Mouse (Mus musculus): Measurements from ENCODE around the gene Ccdc191. TPM values are rescaled to one million over a fixed set of nuclear protein-coding genes. Genes with fewer than 3 reads are reported as not detected.

The Ccdc191 gene
- 0.11 and 0.12 TPM in 2 replicates for polyA plus RNA-seq (2012)

DNA sequence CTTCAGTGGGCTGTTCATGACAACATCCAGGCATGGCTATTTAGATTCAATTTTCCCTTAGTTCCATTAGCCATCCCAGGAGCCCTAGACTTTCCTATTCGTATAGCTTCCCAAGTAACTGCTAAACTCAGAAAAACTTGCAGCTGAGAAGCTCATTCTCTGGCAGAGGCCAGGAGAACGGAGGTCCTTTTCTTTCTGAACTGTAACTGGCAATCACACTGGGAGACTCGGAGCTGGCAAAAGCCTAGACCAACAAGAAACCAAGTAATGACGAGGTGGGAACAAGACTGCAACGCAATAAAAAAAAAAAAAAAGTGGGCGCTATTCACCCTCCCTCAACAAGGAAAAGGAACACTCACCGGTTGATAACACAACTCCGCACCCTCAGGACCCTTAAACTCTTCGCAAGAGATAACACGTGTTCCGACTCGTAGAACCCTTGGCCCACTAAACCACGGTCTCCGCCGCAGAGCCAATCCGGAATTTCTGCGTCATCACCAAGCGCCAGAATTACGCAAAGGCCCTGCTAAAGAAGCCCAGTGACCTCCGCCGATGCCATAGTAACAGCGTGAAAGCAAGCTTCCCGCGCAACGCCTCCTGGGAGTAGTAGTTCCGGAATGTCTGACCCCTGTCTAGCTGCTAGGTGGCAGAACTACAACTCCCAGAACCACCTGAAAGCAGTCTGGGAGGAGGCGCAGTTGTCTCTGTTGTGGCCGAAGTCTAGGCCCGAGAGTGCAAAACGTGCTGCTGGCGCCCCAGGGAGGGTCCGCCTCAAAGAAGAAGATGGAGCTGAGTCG lies at the start of gene Ccdc191:
Gene Ccdc191, plus strand, starts transcription at position 593 of the 797 bp plus-strand sequence.
- Histone ChIP-seq H3K9me3 (ENCODE audit: control insufficient read depth, low read length) (no peaks in the 10 kb centered on the region), H3K4me1 (ENCODE audit: control insufficient read depth) (peaks cover 25% of the 10 kb centered on the region), H3K27me3 (ENCODE audit: control insufficient read depth) (no peaks in the 10 kb centered on the region), H3K4me3 (replicated peaks) (peak within 1 kb of the TSS; percentile 87), H3K36me3 (ENCODE audit: control insufficient read depth) (no peaks in the 10 kb centered on the region)
- TF ChIP-seq TAL1 (IDR thresholded peaks at IDR 0.05; ENCODE audit: low read length) (no peak), GATA1 (IDR thresholded peaks at IDR 0.05; ENCODE audit: low read length) (no peak)

DNA sequence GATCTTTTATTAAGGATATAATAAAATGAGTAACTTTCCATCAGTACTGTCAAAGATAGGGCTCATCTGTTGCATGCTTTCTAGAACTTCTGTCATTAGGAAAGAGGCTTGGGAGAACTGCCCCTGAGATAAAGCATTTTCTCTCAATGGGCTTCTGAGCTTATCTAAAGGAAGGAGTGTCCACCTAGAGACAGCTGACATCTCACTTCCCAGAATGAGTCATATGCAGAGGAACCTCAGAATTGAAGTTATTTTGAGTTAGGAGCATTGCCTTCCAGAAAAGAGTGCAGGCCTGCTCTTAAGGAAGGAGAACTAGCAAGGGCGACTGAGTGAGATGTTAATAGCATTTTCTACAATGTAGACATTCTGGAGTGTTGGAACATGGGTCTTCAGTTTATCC lies 48.4 kb upstream of the Ccdc191 start:
- H3K9me3 ChIP-seq (ENCODE audit: control insufficient read depth, low read length): no peaks in the 10 kb centered on the region
- no peaks in the 10 kb centered on the region for H3K36me3 ChIP-seq (ENCODE audit: control insufficient read depth)
- no peaks in the 10 kb centered on the region for H3K4me1 ChIP-seq (ENCODE audit: control insufficient read depth)
- TF ChIP-seq GATA1 (IDR thresholded peaks at IDR 0.05; ENCODE audit: low read length) (no peak), TAL1 (IDR thresholded peaks at IDR 0.05; ENCODE audit: low read length) (no peak)
- H3K27me3 ChIP-seq (ENCODE audit: control insufficient read depth): no peaks in the 10 kb centered on the region
- H3K4me3 ChIP-seq (replicated peaks): no peak overlapping the region

DNA sequence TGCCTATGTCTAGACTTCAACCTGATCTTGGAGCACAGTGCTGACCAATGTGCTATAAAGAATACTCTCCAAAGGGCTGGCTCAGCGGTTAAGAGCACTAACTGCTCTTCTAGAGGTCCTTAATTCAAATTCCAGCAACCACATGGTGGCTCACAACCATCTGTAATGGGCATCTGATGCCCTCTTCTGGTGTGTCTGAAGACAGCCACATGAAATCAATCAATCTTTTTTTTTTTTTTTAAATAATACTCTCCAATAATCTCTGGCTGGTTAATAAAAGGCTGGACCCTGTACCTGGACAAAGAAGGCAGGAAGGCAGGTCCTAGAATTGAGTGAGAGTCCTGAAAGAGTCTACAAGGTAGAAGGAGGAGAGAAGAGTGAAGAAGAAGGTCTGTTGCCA lies 39.8 kb upstream of the Ccdc191 start:
- H3K9me3 ChIP-seq (ENCODE audit: control insufficient read depth, low read length): no peaks in the 10 kb centered on the region
- no peaks in the 10 kb centered on the region for H3K27me3 ChIP-seq (ENCODE audit: control insufficient read depth)
- H3K4me1 ChIP-seq (ENCODE audit: control insufficient read depth): no peaks in the 10 kb centered on the region
- no peaks in the 10 kb centered on the region for H3K36me3 ChIP-seq (ENCODE audit: control insufficient read depth)
- no peak overlapping the region for H3K4me3 ChIP-seq (replicated peaks)
- TF ChIP-seq TAL1 (IDR thresholded peaks at IDR 0.05; ENCODE audit: low read length) (no peak), GATA1 (IDR thresholded peaks at IDR 0.05; ENCODE audit: low read length) (no peak)

DNA sequence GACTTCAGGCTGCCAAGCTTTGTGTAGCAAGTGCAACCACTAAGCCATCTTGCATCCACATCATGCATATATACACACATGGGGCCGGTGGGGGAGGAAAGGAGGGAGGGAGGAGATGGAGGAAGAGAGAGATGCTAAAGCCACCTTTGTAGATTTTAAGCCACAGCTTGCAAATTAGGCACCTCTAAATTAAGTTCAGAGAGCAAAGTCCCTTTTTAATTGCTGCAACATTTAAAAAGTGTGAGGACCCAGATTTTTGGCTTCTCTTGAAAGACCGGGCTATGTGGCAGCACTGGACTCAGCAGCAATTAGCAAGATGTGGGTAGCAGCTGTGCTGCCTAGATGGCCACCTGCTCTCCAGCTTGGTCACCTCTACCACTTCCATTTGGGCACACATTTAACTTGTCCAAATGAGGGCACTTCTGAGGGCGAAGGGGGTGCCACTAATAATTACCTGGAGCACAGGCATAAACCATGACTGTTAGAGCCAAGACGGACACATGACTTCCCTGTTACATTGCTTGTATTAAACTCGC lies 30.6 kb upstream of the Ccdc191 start:
- Histone ChIP-seq H3K9me3 (ENCODE audit: control insufficient read depth, low read length) (no peaks in the 10 kb centered on the region), H3K4me1 (ENCODE audit: control insufficient read depth) (no peaks in the 10 kb centered on the region), H3K4me3 (replicated peaks) (no peak overlapping the region), H3K36me3 (ENCODE audit: control insufficient read depth) (peaks cover 19% of the 10 kb centered on the region), H3K27me3 (ENCODE audit: control insufficient read depth) (no peaks in the 10 kb centered on the region)
- TF ChIP-seq TAL1 (IDR thresholded peaks at IDR 0.05; ENCODE audit: low read length): no peak
- TF ChIP-seq GATA1 (IDR thresholded peaks at IDR 0.05; ENCODE audit: low read length): no peak

DNA sequence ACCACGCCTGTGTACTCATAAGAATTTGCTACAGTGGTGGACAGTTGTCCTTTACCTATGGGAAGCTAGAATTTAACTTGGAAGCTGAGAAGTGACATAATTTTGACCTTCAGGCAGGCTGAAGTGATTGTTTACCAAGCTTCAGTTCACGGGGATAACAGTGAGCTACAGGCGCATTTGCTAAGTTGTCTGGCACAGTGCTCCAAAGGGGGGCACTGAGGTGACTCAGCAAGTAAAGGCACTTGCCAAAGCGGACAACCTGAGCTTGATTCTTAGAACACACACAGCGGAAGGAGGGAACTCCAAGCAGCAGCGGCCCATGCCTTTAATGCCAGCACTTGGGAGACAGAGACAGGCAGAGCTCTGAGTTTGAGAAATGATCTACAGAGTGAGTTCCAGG lies 29.0 kb upstream of the Ccdc191 start:
- Histone ChIP-seq H3K4me3 (replicated peaks) (no peak overlapping the region), H3K27me3 (ENCODE audit: control insufficient read depth) (no peaks in the 10 kb centered on the region), H3K36me3 (ENCODE audit: control insufficient read depth) (peaks cover 21% of the 10 kb centered on the region), H3K4me1 (ENCODE audit: control insufficient read depth) (no peaks in the 10 kb centered on the region), H3K9me3 (ENCODE audit: control insufficient read depth, low read length) (no peaks in the 10 kb centered on the region)
- TF ChIP-seq GATA1 (IDR thresholded peaks at IDR 0.05; ENCODE audit: low read length) (no peak), TAL1 (IDR thresholded peaks at IDR 0.05; ENCODE audit: low read length) (no peak)

DNA sequence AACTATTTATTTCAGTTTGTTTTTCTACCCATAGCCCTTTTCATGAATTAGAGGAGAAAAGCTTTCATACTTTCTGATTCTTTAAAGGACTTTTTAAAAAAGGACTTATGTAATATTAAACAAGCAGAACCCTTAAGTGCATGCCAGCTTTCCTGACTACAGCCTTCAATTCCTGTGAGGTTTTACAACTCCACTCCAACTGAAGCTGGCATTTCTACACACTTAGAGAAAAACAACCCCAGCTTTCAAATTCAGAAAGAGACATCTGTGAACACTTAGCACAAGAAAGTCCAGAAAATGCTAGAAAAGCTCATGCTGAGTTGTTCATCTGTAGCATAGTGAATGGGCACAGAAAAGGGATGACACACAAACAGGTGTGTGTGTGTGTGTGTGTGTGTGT lies 19.8 kb upstream of the Ccdc191 start:
- H3K36me3 ChIP-seq (ENCODE audit: control insufficient read depth): peaks cover 39% of the 10 kb centered on the region
- no peaks in the 10 kb centered on the region for H3K9me3 ChIP-seq (ENCODE audit: control insufficient read depth, low read length)
- no peak for TF ChIP-seq TAL1 (IDR thresholded peaks at IDR 0.05; ENCODE audit: low read length)
- TF ChIP-seq GATA1 (IDR thresholded peaks at IDR 0.05; ENCODE audit: low read length): no peak
- H3K4me3 ChIP-seq (replicated peaks): no peak overlapping the region
- H3K4me1 ChIP-seq (ENCODE audit: control insufficient read depth): no peaks in the 10 kb centered on the region
- H3K27me3 ChIP-seq (ENCODE audit: control insufficient read depth): no peaks in the 10 kb centered on the region

DNA sequence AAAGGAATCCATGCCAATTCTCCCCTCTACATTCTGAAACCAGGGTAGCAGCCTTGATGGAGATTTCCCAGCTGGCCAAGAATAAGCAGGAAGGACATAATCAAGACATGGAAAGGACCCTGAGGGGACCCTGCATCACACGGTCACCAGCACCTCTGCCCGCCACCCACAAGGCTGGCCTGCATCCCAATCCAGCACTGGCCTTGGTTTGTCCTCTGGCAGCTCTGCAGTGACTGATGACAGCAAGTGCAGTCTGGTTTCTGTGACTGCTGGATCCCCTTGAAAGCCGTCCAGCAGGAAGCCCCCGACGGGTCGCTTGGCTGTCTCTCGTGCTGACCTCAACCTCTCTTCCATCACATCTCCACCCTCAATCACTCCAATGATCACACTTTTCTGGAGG lies 18.2 kb upstream of the Ccdc191 start:
- H3K36me3 ChIP-seq (ENCODE audit: control insufficient read depth): peaks cover 49% of the 10 kb centered on the region
- no peaks in the 10 kb centered on the region for H3K4me1 ChIP-seq (ENCODE audit: control insufficient read depth)
- no peaks in the 10 kb centered on the region for H3K9me3 ChIP-seq (ENCODE audit: control insufficient read depth, low read length)
- no peak overlapping the region for H3K4me3 ChIP-seq (replicated peaks)
- TF ChIP-seq TAL1 (IDR thresholded peaks at IDR 0.05; ENCODE audit: low read length) (no peak), GATA1 (IDR thresholded peaks at IDR 0.05; ENCODE audit: low read length) (no peak)
- H3K27me3 ChIP-seq (ENCODE audit: control insufficient read depth): no peaks in the 10 kb centered on the region

DNA sequence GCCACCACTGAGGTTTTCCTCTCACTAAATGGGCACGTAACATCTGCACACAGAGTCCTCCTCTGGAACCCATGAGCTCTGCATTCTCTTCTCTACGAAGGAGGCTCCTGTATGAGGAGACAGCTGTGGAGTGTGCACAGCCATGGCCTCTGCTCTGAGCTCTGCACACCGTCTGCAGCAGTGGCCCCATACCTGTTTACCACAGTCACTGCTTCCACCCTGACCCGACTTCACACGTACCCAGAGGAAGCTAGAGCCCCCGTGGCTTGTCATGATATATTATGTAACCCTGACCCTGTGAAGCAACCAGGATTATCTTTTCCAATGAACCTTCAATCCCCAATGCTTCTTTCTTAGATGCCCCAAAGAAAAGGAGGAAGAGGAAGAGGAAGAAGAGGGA lies 9.8 kb upstream of the Ccdc191 start:
- H3K36me3 ChIP-seq (ENCODE audit: control insufficient read depth): peaks cover 40% of the 10 kb centered on the region
- no peak overlapping the region for H3K4me3 ChIP-seq (replicated peaks)

DNA sequence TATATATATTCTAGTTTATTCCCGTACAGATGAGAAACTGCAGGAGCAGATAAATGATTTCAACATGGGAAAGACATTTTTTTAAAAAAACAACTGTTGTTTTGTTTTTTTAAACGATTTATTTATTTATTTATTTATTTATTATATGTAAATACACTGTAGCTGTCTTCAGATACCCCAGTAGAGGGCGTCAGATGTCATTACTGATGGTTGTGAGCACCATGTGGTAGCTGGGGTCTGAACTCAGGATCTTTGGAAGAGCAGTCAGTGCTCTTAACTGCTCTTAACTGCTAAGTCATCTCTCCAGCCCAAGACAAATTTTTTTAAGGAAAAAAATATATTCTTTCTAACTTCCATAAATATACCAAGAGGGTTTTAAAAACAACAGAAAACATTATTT lies 8.0 kb upstream of the Ccdc191 start:
- no peaks in the 10 kb centered on the region for H3K9me3 ChIP-seq (ENCODE audit: control insufficient read depth, low read length)
- TF ChIP-seq GATA1 (IDR thresholded peaks at IDR 0.05; ENCODE audit: low read length): no peak
- TF ChIP-seq TAL1 (IDR thresholded peaks at IDR 0.05; ENCODE audit: low read length): no peak
- H3K27me3 ChIP-seq (ENCODE audit: control insufficient read depth): no peaks in the 10 kb centered on the region
- no peak overlapping the region for H3K4me3 ChIP-seq (replicated peaks)
- H3K4me1 ChIP-seq (ENCODE audit: control insufficient read depth): no peaks in the 10 kb centered on the region
- H3K36me3 ChIP-seq (ENCODE audit: control insufficient read depth): peaks cover 28% of the 10 kb centered on the region

More for the DNA sequence above, 9.8 kb upstream of the Ccdc191 start:
- H3K4me1 ChIP-seq (ENCODE audit: control insufficient read depth): no peaks in the 10 kb centered on the region
- H3K27me3 ChIP-seq (ENCODE audit: control insufficient read depth): no peaks in the 10 kb centered on the region
- TF ChIP-seq TAL1 (IDR thresholded peaks at IDR 0.05; ENCODE audit: low read length): no peak
- TF ChIP-seq GATA1 (IDR thresholded peaks at IDR 0.05; ENCODE audit: low read length): no peak
- no peaks in the 10 kb centered on the region for H3K9me3 ChIP-seq (ENCODE audit: control insufficient read depth, low read length)
